Mouse (Mus musculus) neural tube, embryonic 10.5 days (tissue): ENCODE data around the gene Gm8180.
"Not testable (repeated sequence)": the region's sequence is repeated elsewhere in the genome, so short reads cannot be mapped to it uniquely, and the experiment has no call there.

Experiments used
- DNase-seq: peaks from one replicate; pipeline ENCODE4 v3.0.0-alpha.2; 2017; ENCODE audit warnings: low spot score; ENCODE audit errors: extremely low spot score

Gm8180 gene

DNA sequence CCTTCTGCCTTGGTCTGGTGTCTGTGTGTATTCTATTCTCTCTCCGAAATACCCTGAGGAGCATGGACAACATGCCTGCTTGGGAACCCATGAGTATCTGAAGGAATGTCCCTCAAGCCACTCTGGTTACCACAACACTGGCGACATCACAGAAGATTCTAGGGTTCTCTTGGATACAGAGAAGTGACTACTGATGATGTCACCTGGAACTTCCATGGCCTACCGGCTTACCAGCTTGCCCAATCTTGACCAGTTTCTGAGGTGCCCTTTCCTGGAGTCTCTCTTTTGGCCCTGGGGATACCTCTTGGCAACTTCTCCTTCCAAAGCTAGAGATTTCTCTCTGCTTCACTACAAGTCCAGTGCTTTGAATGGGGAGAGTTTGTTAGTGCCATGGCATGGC lies at the start of gene Gm8180:
Gene Gm8180 (minus strand): TSS at position 101 of the 400 bp plus-strand sequence.
- not testable (repeated sequence) for DNase-seq

DNA sequence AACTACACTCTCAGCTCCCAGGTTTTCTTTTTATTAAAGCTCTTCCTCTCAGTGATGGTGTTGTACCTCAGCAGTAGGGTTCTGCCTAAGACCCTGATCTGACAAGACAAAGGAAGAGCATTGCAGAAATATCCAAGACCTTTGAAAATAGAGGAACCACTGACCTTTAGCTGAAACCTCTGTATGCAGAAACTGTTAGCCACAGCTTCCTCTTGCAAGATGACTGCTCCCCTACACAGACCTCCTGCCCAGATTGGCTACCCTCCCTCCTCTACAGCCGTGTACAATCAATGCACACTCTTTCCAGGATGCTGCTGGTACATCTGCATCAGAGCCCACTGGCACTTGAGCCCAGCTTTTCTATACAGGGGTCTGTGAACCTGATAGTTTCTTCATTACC lies 45.8 kb upstream of the Gm8180 start:
- not testable (repeated sequence) for DNase-seq

DNA sequence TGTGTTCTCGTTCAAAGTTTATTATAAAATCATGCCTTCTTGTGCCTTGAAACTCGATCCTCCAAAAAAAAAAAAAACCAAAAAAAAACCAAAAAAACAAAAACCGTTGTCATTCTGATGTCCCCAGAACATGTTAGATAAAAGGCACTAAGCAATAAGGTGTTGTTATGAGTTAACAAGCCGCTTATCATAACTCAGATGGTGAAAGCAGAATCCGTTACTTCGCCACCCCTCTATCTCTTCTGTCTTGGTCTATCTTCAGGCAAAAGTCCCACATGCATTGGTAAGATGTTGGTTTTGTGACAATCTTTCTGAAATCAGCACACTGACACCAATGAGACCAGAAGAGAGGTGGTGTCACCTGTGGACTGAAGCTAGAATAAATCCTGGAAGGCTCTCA lies 39.6 kb upstream of the Gm8180 start:
- not testable (repeated sequence) for DNase-seq

DNA sequence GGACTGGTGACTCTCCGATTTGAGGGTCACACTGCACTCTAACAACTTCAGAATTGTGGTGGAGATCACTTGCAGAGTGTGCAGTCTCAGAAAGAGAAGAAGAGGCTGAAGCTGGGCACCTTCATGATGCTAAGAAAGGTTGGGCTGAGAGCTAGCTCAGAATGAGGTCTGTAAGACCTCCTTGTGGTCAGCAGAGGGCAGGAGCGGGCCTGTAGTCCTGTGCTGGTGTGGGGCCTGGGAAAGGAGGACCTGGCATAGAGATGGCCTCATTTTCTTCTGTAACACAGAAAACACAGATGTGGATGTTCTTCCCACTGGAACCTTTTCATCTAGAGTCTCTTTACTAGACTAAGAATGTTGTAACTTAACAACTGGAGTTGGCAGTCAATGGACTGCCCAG lies 37.3 kb upstream of the Gm8180 start:
- not testable (repeated sequence) for DNase-seq

- peak; percentile 24 for DNase-seq
Measured at GRCm38 (mm10) chr14:43812458-43812857, 27.9 kb upstream of the Gm8180 start.

DNA sequence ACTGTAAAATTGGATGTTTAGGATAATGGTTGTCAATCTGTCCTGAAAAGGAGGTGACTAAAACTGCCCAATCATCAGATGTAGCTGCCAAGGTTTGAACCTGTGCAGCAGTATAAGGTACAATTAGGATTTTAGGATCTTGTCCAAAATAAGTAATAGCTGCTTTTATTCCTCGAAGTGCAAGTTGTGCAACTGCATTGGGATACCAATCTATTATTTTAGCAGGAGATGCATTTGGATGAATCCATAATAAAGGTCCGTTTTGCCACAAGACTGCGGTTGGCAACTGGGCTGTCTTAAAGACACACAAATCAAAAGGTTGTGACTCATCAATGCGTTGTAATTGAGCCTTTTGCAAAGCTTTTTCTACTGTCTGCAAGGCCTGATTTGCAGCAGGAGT lies 23.6 kb upstream of the Gm8180 start:
- not testable (repeated sequence) for DNase-seq

GRCm38 (mm10) chr14:43804435-43804834 lies 19.9 kb upstream of the Gm8180 start:
- not testable (repeated sequence) for DNase-seq

GRCm38 (mm10) chr14:43796905-43797470 lies 12.4 kb upstream of the Gm8180 start:
- not testable (repeated sequence) for DNase-seq

- DNase-seq: peak; percentile 32
Measured at GRCm38 (mm10) chr14:43796069-43796904, 11.7 kb upstream of the Gm8180 start.

- not testable (repeated sequence) for DNase-seq
Measured at GRCm38 (mm10) chr14:43793811-43794210, 9.3 kb upstream of the Gm8180 start.

DNA sequence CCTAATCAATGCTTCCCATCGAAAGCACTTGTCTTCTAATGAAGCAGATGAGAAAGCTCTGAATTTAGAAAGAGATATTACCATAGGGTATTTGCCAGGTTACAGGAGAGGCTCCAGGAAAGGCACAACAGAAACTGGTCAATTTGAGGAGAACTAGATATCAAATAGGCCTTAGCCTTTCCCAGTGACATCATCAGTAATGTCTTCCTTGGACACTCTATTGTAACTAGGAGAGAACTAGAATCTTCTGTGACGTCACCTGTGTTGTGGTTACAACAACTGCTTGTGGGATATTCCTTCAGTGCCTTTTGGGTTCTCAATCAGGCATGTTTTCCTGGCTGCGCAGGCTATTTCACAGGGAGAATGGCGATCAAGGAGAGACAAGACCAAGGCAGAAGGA lies 37.0 kb downstream of the Gm8180 start, which contains the start of gene Gm6526:
Gene Gm6526 (plus strand): TSS at position 301 of the 400 bp plus-strand sequence.
- not testable (repeated sequence) for DNase-seq
